Mouse (Mus musculus) heart, embryonic 14.5 days (tissue): ENCODE measurements around the gene Ssr3. TPM values are rescaled to one million over a fixed set of nuclear protein-coding genes. Genes with fewer than 3 reads are reported as not detected.

ENCODE experiments used
- ATAC-seq: fragments of 200-750 bp; cut with Nextera tagmentation; 2 replicates; pipeline ENCODE4 v1.8.0; 2017; ENCODE audit warnings: low read depth, moderate TSS enrichment; ENCODE audit not compliant: insufficient number of reproducible peaks, insufficient read depth, low FRiP score
- H3K27ac ChIP-seq, 2 experiments: fragments of 200-500 bp in 1 of 2; fragments of 300-500 bp in 1 of 2; sonication (generic) in 1 of 2; replicated peaks in 1 of 2; 2 replicates each; pipeline ENCODE4 v1.5.1; 2012 to 2014; ENCODE audit warnings: low read depth in 2 of 2, low read length in 2 of 2, control low read depth in 1 of 2, mild to moderate bottlenecking in 1 of 2, mixed read lengths in 1 of 2; ENCODE audit not compliant: control insufficient read depth in 1 of 2, insufficient read depth in 1 of 2
- H3K27me3 ChIP-seq: fragments of 300-500 bp; sonication (generic); 2 replicates; pipeline ENCODE4 v1.6.1; 2014; ENCODE audit warnings: mild to moderate bottlenecking, low read length, control low read depth; ENCODE audit not compliant: control insufficient read depth, insufficient read depth
- H3K36me3 ChIP-seq: fragments of 300-500 bp; sonication (generic); 2 replicates; pipeline ENCODE4 v1.6.1; 2014; ENCODE audit warnings: mild to moderate bottlenecking, control low read depth, low read length, mixed read lengths; ENCODE audit not compliant: control insufficient read depth, insufficient read depth
- H3K4me1 ChIP-seq, 2 experiments: fragments of 200-500 bp in 1 of 2; fragments of 300-500 bp in 1 of 2; sonication (generic) in 1 of 2; 2 replicates each; pipeline ENCODE4 v1.6.1; 2012 to 2014; ENCODE audit warnings: low read length in 2 of 2, control low read depth in 1 of 2, mixed read lengths in 1 of 2; ENCODE audit not compliant: control insufficient read depth in 2 of 2, insufficient read depth in 2 of 2
- H3K4me2 ChIP-seq: fragments of 300-500 bp; sonication (generic); 2 replicates; pipeline ENCODE4 v1.6.1; 2014; ENCODE audit warnings: mild to moderate bottlenecking, low read length
- H3K4me3 ChIP-seq, 2 experiments: fragments of 200-500 bp in 1 of 2; fragments of 300-500 bp in 1 of 2; sonication (generic) in 1 of 2; 2 replicates each; pipeline ENCODE4 v1.5.1; 2012 to 2014; ENCODE audit warnings: low read length in 2 of 2, mild to moderate bottlenecking in 2 of 2, control low read depth in 1 of 2, low read depth in 1 of 2, moderate library complexity in 1 of 2; ENCODE audit not compliant: control insufficient read depth in 1 of 2, insufficient read depth in 1 of 2
- H3K9ac ChIP-seq: fragments of 300-500 bp; sonication (generic); 2 replicates; pipeline ENCODE4 v1.6.1; 2014; ENCODE audit warnings: mild to moderate bottlenecking, low read length
- H3K9me3 ChIP-seq: fragments of 300-500 bp; sonication (generic); 2 replicates; pipeline ENCODE4 v1.6.1; 2016; ENCODE audit warnings: low read length, control low read depth; ENCODE audit not compliant: control insufficient read depth
- WGBS: fragments of 180-500 bp; shearing (Covaris S2); extraction: QIAGEN DNeasy Blood & Tissue Kit; methylation state at CpG from one replicate; pipeline ENCODE4 v1.1.7; 2014; 5-methylcytosine and 5-hydroxymethylcytosine counted together
- polyA plus RNA-seq: library from polyadenylated mRNA; unstranded; fragments of >200 nt; fragmentation: Nextera tagmentation; extraction: Ambion mirVana; gene quantifications from 2 replicates; pipeline ENCODE4 v1.2.1, GENCODE M21; 2014

The Ssr3 gene
- polyA plus RNA-seq, 1 experiment from 2014 or later, result 230 TPM

DNA sequence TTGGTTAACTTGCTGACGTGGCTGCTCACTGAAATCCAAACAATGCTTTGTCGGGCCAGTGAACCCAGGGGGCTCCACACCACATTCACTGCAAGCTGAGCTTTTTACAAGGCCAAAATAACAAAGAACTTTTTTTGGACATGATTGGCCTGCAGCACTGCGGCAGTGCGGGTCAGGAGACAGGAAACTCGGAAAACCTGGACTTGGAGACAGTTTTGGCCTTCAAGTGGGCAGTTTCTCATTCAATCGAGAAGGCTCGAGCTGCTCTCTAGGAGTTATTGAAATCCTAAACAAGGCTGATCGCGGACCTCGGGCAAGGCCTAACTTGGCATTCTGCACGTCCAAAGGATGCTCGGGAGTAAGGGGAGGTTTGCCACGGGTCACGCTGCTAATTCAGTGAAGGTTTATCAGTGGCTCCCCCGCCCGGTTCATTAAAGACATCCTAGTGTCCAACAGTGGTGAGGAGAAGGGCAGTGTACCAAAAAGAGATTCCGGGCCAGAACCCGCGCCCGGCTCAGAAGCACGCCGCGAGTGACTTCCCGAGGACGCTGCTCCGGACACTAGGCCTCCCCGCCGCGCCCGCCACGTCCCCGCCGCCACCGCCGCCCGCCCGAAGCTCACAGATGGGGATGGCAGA lies 521 bp downstream of the Ssr3 start:
- Histone ChIP-seq H3K27me3 (no peaks in the 10 kb centered on the region), H3K9ac (peak overlapping the region; percentile 90), H3K36me3 (peaks cover 37% of the 10 kb centered on the region), H3K4me3 (peak overlapping the region; percentile 75 to 87), H3K4me2 (peak overlapping the region; percentile 82), H3K9me3 (no peaks in the 10 kb centered on the region), H3K4me1 (peaks cover 0 to 6% of the 10 kb centered on the region in 2 experiments; a peak in 1 of 4 replicates), H3K27ac (peak overlapping the region; percentile 72 to 88)
- under 1% methylated on average over 37 of the region's 37 CpGs for WGBS
- 0 out of 2 replicates have a peak, but pooled peaks have one; percentile 2 for ATAC-seq

GRCm38 (mm10) chr3:65391222-65391783 lies 1.1 kb downstream of the Ssr3 start:
- peak overlapping the region; percentile 82 for H3K4me2 ChIP-seq
- H3K27ac ChIP-seq, result peak overlapping the region; percentile 70 to 88; a peak in 3 of 4 replicates
- no peaks in the 10 kb centered on the region for H3K9me3 ChIP-seq
- H3K9ac ChIP-seq, result peak overlapping the region; percentile 90
- H3K4me3 ChIP-seq, result peak overlapping the region; percentile 75 to 87
- H3K4me1 ChIP-seq, result peaks cover 0 to 9% of the 10 kb centered on the region in 2 experiments; a peak in 1 of 4 replicates
- 37% methylated on average over 6 of the region's 6 CpGs for WGBS
- H3K36me3 ChIP-seq, result peaks cover 43% of the 10 kb centered on the region
- ATAC-seq, result no peak
- H3K27me3 ChIP-seq, result no peaks in the 10 kb centered on the region

DNA sequence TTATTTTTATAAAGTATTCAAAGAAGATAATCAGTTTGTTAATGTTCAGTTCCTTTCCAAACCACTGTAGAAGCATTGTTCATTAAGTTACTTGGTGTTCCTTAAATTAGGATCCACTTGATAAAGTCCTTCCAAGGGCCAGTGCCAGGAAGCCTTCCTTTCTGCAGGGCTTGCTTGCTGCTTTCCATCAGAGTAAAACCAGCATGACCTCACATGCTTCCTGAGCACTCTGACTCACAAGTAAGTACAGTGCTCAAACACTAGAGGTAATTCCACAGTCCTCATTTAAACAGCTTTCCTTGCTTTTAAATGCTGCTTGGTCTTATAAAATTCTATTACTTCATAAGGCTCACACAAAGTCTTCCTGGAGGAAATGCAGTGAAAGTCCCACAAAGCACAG lies 6.7 kb downstream of the Ssr3 start:
- Histone ChIP-seq H3K4me1 (peaks cover 0 to 21% of the 10 kb centered on the region in 2 experiments; a peak in 2 of 4 replicates), H3K27ac (no peak overlapping the region), H3K36me3 (peaks cover 97% of the 10 kb centered on the region), H3K4me3 (no peak overlapping the region), H3K27me3 (no peaks in the 10 kb centered on the region), H3K4me2 (no peak overlapping the region), H3K9me3 (no peaks in the 10 kb centered on the region), H3K9ac (no peak overlapping the region)
- ATAC-seq, result no peak

- Histone ChIP-seq H3K9ac (no peak overlapping the region), H3K27me3 (no peaks in the 10 kb centered on the region), H3K4me2 (no peak overlapping the region), H3K4me3 (no peak overlapping the region), H3K4me1 (peaks cover 0 to 26% of the 10 kb centered on the region in 2 experiments; a peak in 2 of 4 replicates), H3K9me3 (no peaks in the 10 kb centered on the region), H3K36me3 (peaks cover 97% of the 10 kb centered on the region), H3K27ac (no peak overlapping the region)
- ATAC-seq, result no peak
- WGBS, result 58% methylated on average over 3 of the region's 3 CpGs
These were observed 8.0 kb downstream of the Ssr3 start for GRCm38 (mm10) chr3:65384431-65384830.

DNA sequence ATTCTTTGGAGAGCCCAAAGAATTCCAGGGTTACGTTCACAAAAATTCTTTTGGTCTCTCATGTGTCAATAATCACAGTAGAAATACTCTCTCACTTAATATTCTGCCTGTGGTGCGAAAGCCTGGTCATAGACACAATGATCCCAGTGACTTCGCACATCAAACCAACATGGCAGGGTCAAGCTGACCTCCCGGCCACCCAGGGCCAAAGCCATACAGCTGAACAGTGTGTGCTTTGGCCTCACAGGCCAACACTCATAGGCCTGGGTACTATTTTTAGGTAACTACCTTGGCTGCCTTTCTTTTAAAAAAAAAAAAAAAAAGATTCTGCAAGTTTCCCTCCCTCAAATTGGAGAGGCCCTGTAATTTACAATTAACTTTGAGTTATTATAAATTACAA lies 11.3 kb downstream of the Ssr3 start:
- 70% methylated on average over 4 of the region's 4 CpGs for WGBS
- no peak overlapping the region for H3K9ac ChIP-seq
- no peak overlapping the region for H3K27ac ChIP-seq
- ATAC-seq, result no peak
- H3K4me3 ChIP-seq, result no peak overlapping the region
- H3K36me3 ChIP-seq, result peaks cover 87% of the 10 kb centered on the region
- H3K27me3 ChIP-seq, result no peaks in the 10 kb centered on the region
- peaks cover 0 to 19% of the 10 kb centered on the region in 2 experiments; a peak in 2 of 4 replicates for H3K4me1 ChIP-seq
- no peak overlapping the region for H3K4me2 ChIP-seq
- H3K9me3 ChIP-seq, result no peaks in the 10 kb centered on the region

DNA sequence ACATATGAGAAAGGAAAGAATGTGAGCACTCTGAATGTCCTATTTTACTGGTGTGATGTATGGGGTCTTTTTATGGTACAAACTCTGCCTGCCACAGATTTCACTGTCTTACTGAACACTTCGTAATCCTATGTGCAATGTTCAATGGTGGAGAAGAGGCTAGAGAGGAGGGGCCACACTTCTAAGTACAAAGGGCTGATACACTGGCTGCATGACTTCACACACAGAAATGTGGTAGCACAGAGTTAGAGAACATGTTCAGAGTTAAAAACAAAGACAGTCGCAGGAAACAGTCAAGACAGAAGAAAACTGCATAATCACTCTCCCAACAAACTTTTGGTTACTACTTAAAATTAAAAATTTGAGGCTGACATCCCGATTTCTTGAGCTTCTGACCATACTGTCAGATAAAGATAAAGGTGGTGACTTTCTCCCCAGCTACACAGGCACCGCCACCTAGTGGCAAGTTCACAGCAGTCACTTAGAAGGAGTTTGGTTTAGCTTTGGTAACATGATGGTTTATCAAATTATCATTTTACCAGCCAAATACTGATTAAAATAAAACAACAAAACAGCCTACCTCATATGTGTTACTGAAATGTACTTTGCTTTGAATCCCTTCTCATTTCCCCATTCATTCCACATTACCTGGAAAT lies 12.4 kb downstream of the Ssr3 start:
- Histone ChIP-seq H3K9me3 (no peaks in the 10 kb centered on the region), H3K4me2 (no peak overlapping the region), H3K27ac (no peak overlapping the region), H3K4me3 (no peak overlapping the region), H3K27me3 (no peaks in the 10 kb centered on the region), H3K4me1 (peaks cover 0 to 18% of the 10 kb centered on the region in 2 experiments; a peak in 2 of 4 replicates), H3K9ac (no peak overlapping the region), H3K36me3 (peaks cover 82% of the 10 kb centered on the region)
- ATAC-seq, result no peak
- 69% methylated on average over 4 of the region's 4 CpGs for WGBS

DNA sequence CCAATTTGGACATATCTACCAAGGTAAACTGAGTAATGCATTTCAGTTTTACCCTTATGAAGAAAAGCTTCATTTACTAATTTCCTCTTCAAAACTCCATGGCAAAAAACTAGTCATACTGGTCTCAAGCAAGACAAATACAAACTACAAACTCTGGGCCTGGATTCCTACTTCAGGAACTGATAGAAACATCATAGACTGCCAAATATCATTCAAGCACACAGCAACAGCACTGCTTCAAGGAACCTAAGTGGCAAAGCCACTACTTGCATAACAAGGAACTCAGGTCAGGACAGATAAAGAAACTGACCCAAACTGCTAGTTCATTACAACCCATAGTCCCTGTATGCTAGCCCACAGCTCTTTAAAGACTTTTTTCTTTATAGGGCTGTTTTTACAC lies 13.7 kb downstream of the Ssr3 start:
- no peak overlapping the region for H3K27ac ChIP-seq
- no peaks in the 10 kb centered on the region for H3K27me3 ChIP-seq
- H3K9ac ChIP-seq, result no peak overlapping the region
- H3K4me2 ChIP-seq, result no peak overlapping the region
- peaks cover 0 to 10% of the 10 kb centered on the region in 2 experiments; a peak in 2 of 4 replicates for H3K4me1 ChIP-seq
- H3K36me3 ChIP-seq, result peaks cover 69% of the 10 kb centered on the region
- no peak overlapping the region for H3K4me3 ChIP-seq
- no peak for ATAC-seq
- H3K9me3 ChIP-seq, result no peaks in the 10 kb centered on the region
